Mouse (Mus musculus): Measurements from ENCODE around the gene Plagl1.

- TF ChIP-seq CTCF (IDR thresholded peaks at IDR 0.05; ENCODE audit: low read depth), result no peak
- TF ChIP-seq EP300 (IDR thresholded peaks at IDR 0.05; ENCODE audit: low read depth), result no peak
Observed at GRCm38 (mm10) chr10:13063457-13063856, 3.2 kb downstream of the Plagl1 start.
